Mouse (Mus musculus) G1E (cell line): Measurements from ENCODE around the gene Tox2.

Experiments used
- CTCF ChIP-seq: IDR thresholded peaks from 2 replicates; pipeline ENCODE4 v1.5.1; 2012; ENCODE audit warnings: low read depth, low read length, inconsistent platforms, mixed read lengths
- GATA1 ChIP-seq: IDR thresholded peaks from 2 replicates; pipeline ENCODE4 v1.6.1; 2012; ENCODE audit warnings: borderline replicate concordance, low read length, inconsistent platforms, mixed read lengths
- GATA2 ChIP-seq: IDR thresholded peaks from 2 replicates; pipeline ENCODE4 v1.6.1; 2012; ENCODE audit warnings: low read depth, low read length, inconsistent platforms, borderline replicate concordance

GRCm38 (mm10) chr2:163300069-163301060 is 97.4 kb downstream of the Tox2 start:
- TF ChIP-seq CTCF (no peak), GATA2 (no peak), GATA1 (no peak)
